Mouse (Mus musculus) CH12.LX (cell line): ENCODE measurements around the gene Gabarapl2.

Experiments used
- CTCF ChIP-seq, 2 experiments: IDR thresholded peaks in 1 of 2; conservative IDR thresholded peaks in 1 of 2; 2 replicates each; pipeline ENCODE4 v1.5.1; 2011 to 2012; ENCODE audit warnings: low read depth in 2 of 2, low read length in 2 of 2, improper control_type of control experiment in 1 of 2, inconsistent platforms in 1 of 2, mild to moderate bottlenecking in 1 of 2, moderate library complexity in 1 of 2
- GABPA ChIP-seq: IDR thresholded peaks from 2 replicates; pipeline ENCODE4 v1.6.1; 2012; ENCODE audit warnings: low read depth, low read length, improper control_type of control experiment, inconsistent platforms; ENCODE audit not compliant: insufficient replicate concordance
- MAFK ChIP-seq: IDR thresholded peaks from 2 replicates; pipeline ENCODE4 v1.6.1; 2011; ENCODE audit warnings: low read length, improper control_type of control experiment; ENCODE audit not compliant: insufficient replicate concordance
- POLR2A ChIP-seq: IDR thresholded peaks from 2 replicates; pipeline ENCODE4 v1.6.1; 2011; ENCODE audit warnings: low read depth, mild to moderate bottlenecking, improper control_type of control experiment, low read length
- RCOR1 ChIP-seq: conservative IDR thresholded peaks from 2 replicates; pipeline ENCODE4 v1.6.1; 2012; ENCODE audit warnings: low read depth, mild to moderate bottlenecking, inconsistent platforms, low read length, improper control_type of control experiment
- ZC3H11A ChIP-seq: IDR thresholded peaks from 2 replicates; pipeline ENCODE4 v1.6.1; 2012; ENCODE audit warnings: low read depth, mild to moderate bottlenecking, inconsistent platforms, low read length, improper control_type of control experiment
- ZMIZ1 ChIP-seq: IDR thresholded peaks from 2 replicates; pipeline ENCODE4 v1.6.1; 2012; ENCODE audit warnings: low read depth, mild to moderate bottlenecking, inconsistent platforms, low read length, improper control_type of control experiment

DNA sequence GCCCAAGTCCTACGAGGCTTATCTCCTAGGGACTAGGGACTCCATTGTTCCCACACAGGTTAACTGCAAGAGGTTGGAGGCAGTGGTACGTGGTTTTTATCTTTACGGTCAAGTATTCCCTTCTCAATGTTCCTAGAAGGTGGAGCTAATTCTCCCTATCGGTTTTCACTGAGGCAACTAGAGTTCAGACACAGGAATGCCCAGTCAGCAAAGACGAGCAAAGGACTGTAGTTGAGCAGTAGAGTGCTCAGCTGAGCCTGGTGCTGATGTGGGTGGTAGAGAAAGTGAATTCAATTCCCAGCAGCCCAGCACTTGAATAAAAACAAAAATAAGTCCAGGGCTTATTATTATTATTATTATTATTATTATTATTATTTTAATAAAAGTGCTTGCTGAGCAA, 47.9 kb upstream of the Gabarapl2 start:
- TF ChIP-seq RCOR1 (no peak), MAFK (no peak), CTCF (conservative IDR thresholded peaks at IDR 0.05 in 1 of 2, IDR thresholded peaks at IDR 0.05 in 1 of 2; ENCODE audit: low read depth in 2 of 2, low read length in 2 of 2) (no peak), ZC3H11A (no peak), POLR2A (no peak), GABPA (no peak), ZMIZ1 (no peak)
